ENCODE assay signal across 24 mouse cellular contexts in the genomic region with DNA sequence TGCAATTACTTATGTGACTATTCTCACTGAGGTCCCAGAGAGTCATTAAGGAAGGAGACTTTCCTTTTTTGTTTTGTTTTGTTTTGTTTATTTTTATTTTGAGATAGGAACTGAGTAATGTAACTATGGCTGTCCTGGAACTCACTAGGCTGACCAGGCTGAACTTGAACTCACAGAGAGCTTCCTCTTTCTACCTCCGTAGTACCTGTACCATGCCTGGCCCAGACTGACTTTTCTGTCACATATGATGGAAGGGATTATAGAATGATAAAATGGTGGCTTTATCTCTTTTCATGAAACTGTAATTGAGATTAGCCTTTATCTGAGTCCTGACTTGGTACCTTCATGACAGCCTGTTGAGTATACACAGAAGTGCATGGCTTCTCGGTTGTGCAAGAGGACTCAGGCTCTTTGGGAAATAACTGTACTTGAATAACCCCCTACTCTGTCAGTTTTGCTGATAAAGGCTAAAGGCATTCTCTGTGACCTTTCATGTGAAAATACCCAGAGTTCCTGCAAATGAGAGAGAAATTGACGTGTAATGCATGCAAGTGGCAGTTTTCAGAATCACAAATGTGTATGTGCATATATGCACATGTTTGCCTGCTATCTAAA.
DNase-seq lines count a peak whose midpoint lies in the region; ATAC-seq and TF ChIP-seq lines count a peak whose summit lies in the region.
"Had no signal": no experiment of that assay in that cellular context is flagged by ENCODE, and none has a peak within 500 bp of the region (broad histone marks: within the 10 kb centered on the region; RNA-seq: fewer than 3 reads in every experiment).

No protein-coding gene starts in this region.

- peak; percentile 33; the same call in 1 of the 2 replicates for ATAC-seq in liver, postnatal 0 days
- no peak for ATAC-seq in liver, embryonic 11.5 days (replicated peaks; ENCODE audit: low FRiP score)
- ATAC-seq: activated CD4-positive, CD25-positive, alpha-beta regulatory T cell, adult 4 months; forebrain, embryonic 14.5 days; forebrain, embryonic 16.5 days; Patski had no signal

- intact Hi-C loops in heart, postnatal 10 days (cut with DNase I): no loop called here

- no peak overlapping the region for H3K27ac ChIP-seq in liver, postnatal 0 days (ENCODE audit: low read depth)
- H3K27ac ChIP-seq in liver, embryonic 11.5 days (ENCODE audit: low read depth, low read length): no peak overlapping the region
- H3K27ac ChIP-seq: embryonic facial prominence, embryonic 13.5 days; embryonic facial prominence, embryonic 15.5 days; forebrain, embryonic 10.5 days; forebrain, embryonic 12.5 days had no signal

- TF ChIP-seq EP300 in liver, postnatal 0 days (IDR thresholded peaks at IDR 0.05; ENCODE audit: low read depth): no peak

- no peak for TF ChIP-seq CTCF in liver, postnatal 0 days (IDR thresholded peaks at IDR 0.05; ENCODE audit: low read depth)

- no peak overlapping the region for H3K9ac ChIP-seq in liver, postnatal 0 days (replicated peaks)
- no peak overlapping the region for H3K9ac ChIP-seq in liver, embryonic 11.5 days (ENCODE audit: low read depth, low read length)
- H3K9ac ChIP-seq: embryonic facial prominence, embryonic 13.5 days; embryonic facial prominence, embryonic 15.5 days; forebrain, embryonic 12.5 days had no signal

- H3K9me3 ChIP-seq in liver, postnatal 0 days (ENCODE audit: low read length): no peaks in the 10 kb centered on the region
- no peaks in the 10 kb centered on the region for H3K9me3 ChIP-seq in liver, embryonic 11.5 days (ENCODE audit: control insufficient read depth, low read length)
- H3K9me3 ChIP-seq: embryonic facial prominence, embryonic 13.5 days; embryonic facial prominence, embryonic 15.5 days; forebrain, embryonic 10.5 days; forebrain, embryonic 12.5 days had no signal

- peaks cover 5% of the 10 kb centered on the region; the same call in 1 of the 2 replicates for H3K36me3 ChIP-seq in liver, postnatal 0 days (replicated peaks; ENCODE audit: insufficient read depth, low read length)
- H3K36me3 ChIP-seq in liver, embryonic 11.5 days (ENCODE audit: control insufficient read depth, insufficient read depth, low read length): no peaks in the 10 kb centered on the region
- H3K36me3 ChIP-seq: embryonic facial prominence, embryonic 15.5 days; forebrain, embryonic 10.5 days; forebrain, embryonic 12.5 days had no signal

- DNase-seq in heart, adult 11 months: peak; percentile 24
- no peak for DNase-seq in heart, postnatal 10 days
- DNase-seq in liver, postnatal 0 days: no peak
- DNase-seq in liver, embryonic 11.5 days (ENCODE audit: low spot score): no peak
- peak; percentile 16 for DNase-seq in adipocyte (ENCODE audit: low spot score)
- DNase-seq in kidney, postnatal 25 days: no peak
- no peak for DNase-seq in layer of hippocampus, postnatal 25 days (ENCODE audit: extremely low spot score in 1 of 2, low spot score in 1 of 2)
- DNase-seq: adrenal gland, adult 2 months; adrenal gland, postnatal 10 days; adrenal gland, postnatal 25 days; cerebellum, adult 11 months; cerebellum, adult 8-10 months; cerebellum, adult 9-11 months; cerebellum, postnatal 36 days; embryo, embryonic 11 days had no signal

- WGBS in liver, postnatal 0 days (ENCODE audit: insufficient replicate concordance): 55% methylated on average over 3 of the region's 3 CpGs
- 55% methylated on average over 3 of the region's 3 CpGs for WGBS in liver, embryonic 11.5 days

- peaks cover 3% of the 10 kb centered on the region; the same call in 1 of the 2 replicates for H3K4me1 ChIP-seq in liver, postnatal 0 days (ENCODE audit: insufficient read depth)
- no peaks in the 10 kb centered on the region; the same call in 1 of the 2 replicates for H3K4me1 ChIP-seq in liver, embryonic 11.5 days (replicated peaks; ENCODE audit: control insufficient read depth, insufficient read depth, low read length)
- H3K4me1 ChIP-seq: embryonic facial prominence, embryonic 13.5 days; embryonic facial prominence, embryonic 15.5 days had no signal

- no peak overlapping the region for H3K4me2 ChIP-seq in liver, postnatal 0 days (ENCODE audit: low read depth, low read length)
- H3K4me2 ChIP-seq in liver, embryonic 11.5 days: no peak overlapping the region
- H3K4me2 ChIP-seq: embryonic facial prominence, embryonic 13.5 days; embryonic facial prominence, embryonic 15.5 days; forebrain, embryonic 12.5 days had no signal

- no peaks in the 10 kb centered on the region for H3K27me3 ChIP-seq in liver, postnatal 0 days (ENCODE audit: insufficient read depth, low read length)
- H3K27me3 ChIP-seq in liver, embryonic 11.5 days (replicated peaks; ENCODE audit: control insufficient read depth, insufficient read depth, low read length): no peaks in the 10 kb centered on the region
- H3K27me3 ChIP-seq: embryonic facial prominence, embryonic 13.5 days; embryonic facial prominence, embryonic 15.5 days; forebrain, embryonic 12.5 days; Patski had no signal

- no peak overlapping the region for H3K4me3 ChIP-seq in liver, postnatal 0 days (ENCODE audit: low read depth, low read length)
- no peak overlapping the region for H3K4me3 ChIP-seq in liver, embryonic 11.5 days (ENCODE audit: low read depth, low read length)
- H3K4me3 ChIP-seq: embryonic facial prominence, embryonic 13.5 days; embryonic facial prominence, embryonic 15.5 days; erythroblast, embryonic 14.5 days; forebrain, embryonic 10.5 days; forebrain, embryonic 12.5 days had no signal

Comparison
In these comparisons a context has a peak if more than half of its experiments do, and no peak if none do; other contexts are left out.
1. DNase-seq: peak in heart, adult 11 months (single experiment) and adipocyte (single experiment); none in heart, postnatal 10 days (0 of 2), liver, postnatal 0 days (single experiment), liver, embryonic 11.5 days (single experiment), kidney, postnatal 25 days (0 of 2) and layer of hippocampus, postnatal 25 days (0 of 2).